Mouse (Mus musculus) left cerebral cortex, adult 11 months (tissue): Measurements from ENCODE around the gene Plcg1.

Experiments
- DNase-seq: peaks from one replicate; pipeline ENCODE4 v3.0.0; 2022; ENCODE audit warnings: low spot score

Gene Plcg1

DNA sequence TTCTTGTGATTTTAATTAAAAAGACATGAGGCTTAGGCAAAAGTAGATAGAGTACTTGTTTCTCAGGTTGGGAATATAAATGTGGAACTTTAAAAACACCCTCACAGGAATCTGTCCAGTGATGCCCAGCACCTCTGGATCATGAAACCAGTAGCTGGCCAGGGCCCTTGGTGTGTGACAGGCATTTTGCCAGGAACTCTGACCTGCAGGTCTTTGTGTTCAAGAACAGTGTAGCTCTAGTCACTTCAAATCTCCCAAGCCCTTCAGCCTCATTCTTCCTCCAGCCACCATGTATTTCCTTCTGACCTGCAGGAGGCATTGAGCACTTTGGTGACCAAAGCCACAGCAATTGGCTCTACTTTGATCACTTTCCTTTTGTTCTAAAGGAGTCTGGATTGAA is 39.3 kb downstream of the Plcg1 start:
- DNase-seq: no peak

DNA sequence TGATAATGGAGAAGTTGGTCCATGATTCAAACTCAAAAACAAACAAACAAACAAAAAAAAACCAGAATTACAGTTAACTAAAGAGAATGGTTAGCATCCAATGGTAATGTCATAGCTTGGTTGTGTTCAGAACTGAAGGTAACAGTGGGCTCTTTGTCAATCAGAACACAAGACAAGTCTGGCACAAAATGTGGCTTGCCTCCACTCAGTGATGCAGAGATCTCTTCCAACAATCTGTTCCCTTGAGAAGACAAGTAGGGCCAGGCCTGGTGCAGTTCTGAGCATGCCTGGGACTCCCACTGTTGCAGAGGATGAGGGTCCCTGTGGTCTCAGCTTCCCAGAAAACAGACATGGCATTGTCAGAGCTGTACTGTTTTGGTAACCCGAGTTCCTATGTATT is 39.8 kb downstream of the Plcg1 start:
- no peak for DNase-seq

DNA sequence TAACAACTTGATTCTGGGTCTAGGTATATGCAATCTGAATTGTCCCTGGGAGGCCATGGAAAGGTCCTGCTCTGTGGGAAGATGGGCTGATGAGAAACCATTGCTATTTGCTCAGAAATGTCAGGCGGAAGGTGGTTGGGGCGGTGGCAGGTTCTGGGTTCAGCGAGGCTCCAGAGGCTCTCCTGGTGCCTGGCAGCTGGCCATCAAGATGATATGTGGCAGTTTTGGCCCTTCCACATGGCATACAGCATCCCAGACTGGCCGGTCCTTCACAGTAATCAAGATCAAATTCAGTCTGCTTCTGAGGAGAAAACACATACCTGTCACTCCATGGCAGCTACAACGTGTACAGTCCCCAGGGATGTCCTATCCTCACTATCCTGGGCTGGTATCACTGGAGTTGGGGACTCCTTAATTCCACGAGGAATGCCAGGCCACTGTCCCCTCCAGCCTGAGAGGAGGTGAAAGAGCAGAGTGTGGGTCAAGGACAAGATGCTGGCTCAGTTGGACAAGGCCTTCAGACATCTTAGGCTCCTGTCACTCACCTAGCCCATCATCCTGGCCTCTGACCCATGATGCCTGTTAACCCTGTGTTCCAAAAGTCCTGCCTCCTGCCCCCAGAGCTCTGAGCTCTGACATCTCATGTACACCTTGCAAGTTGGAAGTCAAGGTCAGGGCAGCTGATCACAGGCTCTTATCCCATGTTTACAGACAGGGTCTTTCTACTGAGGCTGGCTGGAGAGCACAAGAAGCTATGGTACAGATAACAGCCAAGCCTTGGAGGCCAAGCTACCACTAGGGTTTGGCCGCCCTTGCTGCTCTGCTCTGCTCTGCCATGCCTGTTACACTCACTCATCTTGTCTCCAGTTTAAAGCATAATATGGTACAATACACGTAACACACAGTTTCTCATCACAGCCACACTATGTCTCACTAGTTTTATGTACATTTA is 40.5 kb downstream of the Plcg1 start:
- no peak for DNase-seq

DNA sequence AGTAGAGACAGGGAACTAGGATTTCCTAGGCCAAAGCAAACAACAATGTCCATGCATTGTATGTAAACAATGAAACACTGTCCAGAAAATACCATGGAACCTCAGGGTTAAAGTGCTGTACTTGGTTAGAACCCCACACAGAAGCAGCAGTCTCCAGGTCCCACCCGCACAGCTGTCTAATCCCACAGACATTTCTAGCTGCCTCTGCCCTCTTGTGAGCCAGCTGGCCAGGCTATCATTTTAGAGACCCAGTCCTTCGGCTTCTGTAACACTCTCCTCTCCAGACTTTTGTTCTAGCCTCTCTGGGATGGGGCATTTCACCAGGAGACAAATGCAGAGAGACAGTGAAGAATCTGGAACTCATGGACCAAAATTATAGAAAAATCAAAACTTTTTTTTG is 46.9 kb downstream of the Plcg1 start:
- no peak for DNase-seq

DNA sequence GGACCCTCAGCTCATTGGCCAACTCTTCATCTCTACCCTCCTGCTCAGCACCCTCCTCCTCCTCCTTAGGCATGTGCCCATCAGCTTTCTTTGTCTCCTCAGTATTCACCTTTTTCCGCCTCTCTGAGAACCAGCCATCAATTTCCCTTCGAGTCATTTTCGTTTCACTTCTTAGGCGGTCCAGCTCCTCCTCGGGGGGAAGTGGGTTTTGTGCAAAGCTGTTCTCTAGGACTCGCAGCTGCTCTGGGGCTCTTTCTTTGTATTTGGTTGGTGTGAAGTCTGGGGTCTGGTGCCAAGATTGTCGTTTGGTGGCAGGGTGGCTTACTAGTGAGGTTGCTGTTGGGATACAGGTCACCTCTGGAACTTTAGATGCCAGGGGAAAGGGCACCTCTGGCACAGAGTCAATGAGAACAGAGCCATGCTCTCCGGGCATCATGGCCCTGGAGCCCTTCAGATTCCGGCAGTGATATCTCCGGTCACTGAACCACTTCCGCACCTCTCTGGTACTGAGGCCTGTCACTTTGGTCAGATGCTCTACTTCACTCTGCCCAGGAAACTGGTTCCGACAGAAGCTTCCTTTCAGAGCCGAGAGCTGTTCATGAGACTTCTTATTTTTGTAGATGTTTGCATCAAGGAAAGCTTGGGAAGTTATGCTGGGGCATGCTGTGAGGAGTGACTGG is 49.2 kb downstream of the Plcg1 start:
- DNase-seq: no peak

DNA sequence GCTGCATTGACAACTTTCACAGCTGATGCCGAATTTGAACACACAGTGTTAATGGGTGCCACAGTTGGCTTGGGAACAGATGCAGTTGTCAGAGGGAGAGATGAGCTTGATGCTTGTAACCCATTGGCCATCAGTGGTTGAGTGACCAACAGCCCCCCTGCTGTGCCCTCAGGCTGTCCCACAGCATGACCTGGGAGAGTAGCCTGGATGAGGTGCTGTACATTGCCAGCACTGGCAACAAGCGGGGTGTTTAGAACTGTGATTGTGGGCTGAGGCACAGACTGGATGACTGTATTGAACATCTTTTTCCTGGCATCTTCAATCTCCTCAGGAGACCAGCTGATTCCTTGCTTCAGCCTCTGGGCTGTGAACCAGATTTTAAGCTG is 49.7 kb downstream of the Plcg1 start:
- no peak for DNase-seq

DNA sequence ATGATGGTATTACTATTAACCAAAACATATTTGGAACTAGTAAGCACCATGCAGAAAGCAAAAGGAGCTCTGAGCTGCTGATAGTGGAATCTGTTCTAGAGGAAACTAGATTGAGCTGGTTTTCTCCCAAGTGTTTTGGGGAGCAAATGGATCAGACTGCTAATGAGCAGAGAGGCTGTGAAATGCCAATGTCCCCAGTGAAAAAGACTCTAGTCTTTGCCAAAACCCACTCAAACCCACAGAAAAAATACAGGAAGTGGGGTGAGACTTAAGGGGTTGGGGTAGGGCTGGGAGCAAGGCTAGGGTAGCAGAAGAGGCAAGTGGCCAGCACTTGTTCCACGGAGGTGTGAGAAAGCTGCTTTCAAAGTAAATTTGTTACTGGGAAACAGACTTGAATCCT is 55.2 kb downstream of the Plcg1 start:
- no peak for DNase-seq

DNA sequence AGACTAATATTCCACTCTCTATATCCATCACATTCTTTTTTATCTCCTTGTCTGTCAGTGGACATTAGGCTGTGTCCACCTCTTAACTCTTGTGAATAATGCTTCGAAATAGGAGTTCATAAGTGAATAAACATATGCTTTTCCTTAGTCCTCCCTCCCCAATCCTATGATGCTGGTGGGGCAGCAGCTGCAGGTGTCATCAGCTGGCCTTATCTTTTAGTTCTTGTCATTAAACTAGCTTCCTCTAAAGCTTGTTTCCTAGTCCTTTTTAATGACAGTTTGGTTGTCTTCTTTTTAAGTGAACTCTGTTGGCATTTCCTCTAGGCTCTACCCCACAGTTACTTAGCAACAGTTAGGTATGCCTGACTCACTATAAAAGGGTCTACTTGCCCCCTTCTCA is 57.9 kb downstream of the Plcg1 start:
- no peak for DNase-seq

DNA sequence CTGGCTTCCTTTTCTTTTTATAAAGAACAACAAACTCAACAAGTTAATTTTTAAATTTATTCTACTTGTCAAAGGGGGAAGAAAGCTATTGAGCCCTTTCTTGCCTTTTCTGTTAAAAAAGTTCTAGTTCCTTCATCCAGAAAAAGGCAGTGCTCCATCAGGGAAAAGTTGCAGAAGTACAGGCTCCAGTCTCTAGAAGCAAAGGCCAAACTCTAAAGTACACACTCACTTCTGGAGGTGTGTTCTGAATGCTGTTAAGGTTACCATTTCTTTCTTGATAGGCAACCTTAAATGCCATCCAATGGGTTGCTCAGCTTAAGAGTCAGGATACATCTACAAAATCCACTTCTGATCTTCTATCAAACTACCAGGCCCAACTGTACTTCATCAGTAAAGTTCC is 58.6 kb downstream of the Plcg1 start:
- no peak for DNase-seq

DNA sequence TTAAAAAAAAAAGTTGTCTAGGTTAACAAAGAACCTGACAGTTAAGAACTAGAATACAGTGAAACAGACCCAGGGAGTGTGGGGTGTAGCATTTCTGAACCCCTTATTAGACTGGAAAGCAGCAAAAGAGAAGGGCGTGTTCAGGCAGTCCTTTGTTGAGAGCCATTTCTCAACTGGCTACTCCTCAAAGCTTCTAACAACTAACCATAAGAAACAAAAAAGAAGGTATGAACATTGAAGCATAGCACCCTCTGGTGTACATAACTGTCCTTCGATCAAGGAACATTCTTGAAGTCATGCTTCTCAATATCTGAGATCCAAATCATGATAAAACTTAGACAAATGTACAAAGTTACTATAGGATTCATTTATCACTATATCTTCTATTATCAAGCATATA is 62.0 kb downstream of the Plcg1 start:
- no peak for DNase-seq

DNA sequence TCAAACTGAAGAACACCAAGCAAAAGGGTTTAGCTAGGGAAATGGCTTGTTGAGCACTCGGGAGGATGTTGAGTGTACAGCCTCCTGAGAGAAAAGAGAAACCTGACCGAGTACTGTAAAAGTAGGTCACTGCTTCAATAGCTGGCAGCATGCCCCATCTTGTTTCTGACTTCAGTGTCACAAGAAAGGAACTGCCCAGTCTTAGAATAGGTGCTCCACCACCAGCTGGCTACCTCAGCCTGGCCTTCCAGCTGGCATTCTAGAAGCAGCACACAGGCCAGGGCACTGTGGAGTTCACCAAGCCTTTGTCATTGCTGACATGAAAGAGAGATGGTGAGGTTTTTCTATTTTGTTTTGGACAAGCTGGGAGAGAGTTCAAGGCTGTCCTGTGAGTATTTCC is 65.9 kb downstream of the Plcg1 start:
- DNase-seq: no peak

DNA sequence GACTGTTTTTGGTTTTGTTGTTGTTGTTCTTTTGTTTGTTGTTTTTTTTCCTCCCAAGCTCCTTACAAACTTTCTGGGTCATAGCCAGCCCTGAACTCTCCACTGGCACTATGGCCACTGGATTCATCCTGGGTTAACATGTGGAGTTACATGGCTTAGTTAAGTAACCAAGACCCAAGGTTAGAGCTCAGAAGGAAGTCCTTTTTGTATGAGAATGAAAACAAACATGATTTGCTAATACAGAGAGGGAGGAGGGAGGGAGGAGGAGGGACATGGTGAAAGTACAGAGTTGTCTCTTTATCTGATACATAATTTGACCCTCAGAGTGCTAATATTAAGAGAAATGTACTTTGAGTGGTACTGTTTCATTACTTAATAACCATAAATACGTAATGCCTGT is 67.1 kb downstream of the Plcg1 start:
- DNase-seq: no peak

DNA sequence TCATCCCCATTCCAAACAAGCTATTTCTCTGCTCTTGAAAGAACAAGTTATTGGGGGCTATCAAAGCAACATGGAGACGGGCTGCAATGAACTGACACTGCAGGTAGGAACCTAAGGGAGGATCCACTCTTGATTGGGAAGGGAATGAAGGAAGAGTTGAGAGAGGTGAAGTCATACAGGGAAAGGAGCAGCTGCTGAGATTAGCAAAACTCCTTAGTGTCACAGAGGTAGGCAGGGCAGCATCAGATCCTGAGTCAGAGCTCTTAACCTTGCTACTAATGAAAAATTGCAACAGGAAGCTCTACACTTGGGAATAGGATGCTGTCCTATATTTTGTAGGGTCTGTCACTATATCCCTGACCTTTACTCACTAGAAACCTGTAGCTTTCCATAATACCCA is 69.9 kb downstream of the Plcg1 start:
- DNase-seq: no peak

DNA sequence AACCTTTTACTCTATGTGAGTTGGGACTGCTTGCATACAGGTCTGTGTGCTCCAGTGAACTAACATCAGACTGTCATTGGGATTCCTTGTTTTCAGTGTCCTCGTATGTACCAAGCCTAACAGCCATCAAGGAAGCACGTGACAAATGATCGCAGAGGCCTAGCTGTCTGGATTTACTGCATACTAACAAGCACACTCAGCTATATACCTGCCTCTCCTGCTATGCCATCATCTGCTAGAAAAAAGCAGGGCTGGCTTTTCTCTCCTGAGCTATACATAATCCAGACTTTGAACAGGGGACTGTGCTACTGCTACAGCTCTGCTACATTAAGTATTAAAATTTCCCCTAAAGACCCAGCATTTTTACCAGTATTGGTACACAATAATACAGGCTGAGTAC is 71.2 kb downstream of the Plcg1 start:
- no peak for DNase-seq

DNA sequence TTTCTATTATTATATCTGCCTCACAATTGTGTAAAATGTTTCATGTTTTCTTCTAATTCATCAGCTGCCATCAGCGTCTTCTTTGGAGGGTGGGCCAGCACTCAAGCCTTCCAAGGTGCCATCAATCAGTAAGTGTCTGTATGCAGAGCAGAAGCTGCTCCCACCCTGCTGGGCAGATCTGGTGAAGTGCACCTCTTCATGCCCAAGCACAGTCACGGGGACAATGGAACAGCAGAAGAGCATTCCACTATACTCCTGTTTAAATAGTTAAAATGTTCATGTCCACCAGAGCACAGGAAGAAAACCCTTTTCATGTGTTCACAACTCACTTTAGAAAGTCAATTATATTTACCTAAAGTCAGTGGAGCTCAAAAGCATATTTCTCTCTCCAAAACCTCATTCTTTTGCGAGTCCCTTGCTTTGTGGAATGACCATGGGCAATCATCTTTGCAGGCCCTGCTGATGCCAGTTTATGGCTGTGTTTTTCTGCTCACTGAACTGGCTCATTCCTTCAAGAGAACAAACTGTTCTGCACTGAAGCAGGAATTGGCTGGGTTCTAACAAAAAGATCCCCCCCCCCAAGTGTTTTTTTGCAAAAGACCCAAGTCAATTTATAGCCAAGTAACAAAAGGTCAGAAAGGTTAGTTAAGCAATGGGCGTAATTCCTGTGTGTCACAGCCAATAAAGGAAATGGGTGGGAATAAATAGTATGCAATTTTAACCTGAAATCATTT is 73.9 kb downstream of the Plcg1 start:
- DNase-seq: no peak

DNA sequence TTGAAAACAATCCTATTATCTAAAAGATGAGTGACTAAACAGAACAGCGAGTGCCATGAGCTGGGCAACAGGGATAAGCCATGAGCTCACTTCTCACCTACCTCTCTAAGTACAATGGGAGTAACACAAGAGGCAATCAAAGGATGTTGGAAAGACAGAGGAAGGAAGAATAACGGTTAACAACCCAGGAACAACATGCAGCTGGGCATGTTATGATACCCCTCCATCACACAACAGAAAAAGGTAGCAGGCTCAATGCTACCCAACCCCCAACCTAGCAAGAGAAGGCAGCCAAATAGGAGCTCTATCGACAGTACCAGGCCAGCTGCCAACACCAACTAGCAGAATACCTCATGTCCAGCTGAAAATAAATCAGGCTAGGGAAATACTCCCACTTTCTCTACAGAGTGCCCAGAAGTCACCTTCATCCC is 75.0 kb downstream of the Plcg1 start:
- no peak for DNase-seq

DNA sequence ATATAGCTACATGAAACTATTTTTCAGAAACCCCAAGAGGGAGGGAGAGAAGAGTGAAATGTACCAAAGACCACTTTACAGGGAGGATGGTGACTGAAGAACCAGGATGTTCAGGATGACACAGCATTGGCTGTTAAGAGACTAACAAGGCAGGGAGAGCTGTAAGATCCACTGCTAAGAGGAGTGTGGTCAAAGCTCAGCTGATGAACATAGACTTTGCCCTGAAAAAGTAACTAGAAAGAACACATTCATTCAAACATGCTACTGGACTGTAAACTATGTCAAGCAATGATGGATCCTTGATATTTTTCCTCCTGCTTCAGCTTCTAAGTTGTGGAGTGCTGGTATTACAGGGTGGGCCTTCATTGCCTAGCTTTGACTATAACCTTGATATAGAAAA is 79.3 kb downstream of the Plcg1 start:
- no peak for DNase-seq

DNA sequence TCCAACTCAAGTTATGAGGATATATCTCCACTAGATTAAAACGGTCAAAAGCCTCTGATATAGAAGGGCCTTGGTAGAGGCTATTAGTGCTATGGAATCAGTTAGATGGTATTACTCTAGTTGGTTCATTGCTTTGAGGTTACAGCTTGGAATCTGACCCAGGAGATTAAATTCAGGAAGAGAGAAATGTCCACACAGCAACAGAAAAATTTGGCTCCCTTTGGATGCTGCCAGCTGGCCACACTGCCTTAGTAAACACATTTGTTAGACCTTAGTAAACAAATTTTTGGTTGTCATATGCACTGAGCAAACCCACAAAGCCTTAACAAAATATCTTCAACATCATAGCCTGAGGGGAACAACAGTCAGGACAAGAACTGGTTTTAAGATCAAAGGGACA is 79.7 kb downstream of the Plcg1 start:
- DNase-seq: no peak
